Mouse (Mus musculus) G1E (cell line): ENCODE measurements around the gene Tmem199. TPM values are rescaled to one million over a fixed set of nuclear protein-coding genes. Genes with fewer than 3 reads are reported as not detected.

Experiments used
- ATAC-seq: 2 replicates; pipeline ENCODE4 v1.8.0; 2016; ENCODE audit warnings: mild to moderate bottlenecking; ENCODE audit not compliant: insufficient number of reproducible peaks, poor library complexity, low FRiP score, severe bottlenecking; ENCODE audit errors: extremely low read depth
- DNase-seq: peaks from one replicate; pipeline ENCODE4 v3.0.0; 2012; ENCODE audit warnings: low spot score
- H3K27me3 ChIP-seq: 2 replicates; pipeline ENCODE4 v1.6.1; 2012; ENCODE audit warnings: mild to moderate bottlenecking, low read length, inconsistent platforms; ENCODE audit not compliant: insufficient read depth
- H3K36me3 ChIP-seq: replicated peaks from 2 replicates; pipeline ENCODE3; 2012; ENCODE audit warnings: mild to moderate bottlenecking, inconsistent platforms
- H3K4me1 ChIP-seq: 2 replicates; pipeline ENCODE4 v1.6.1; 2012; ENCODE audit warnings: low read depth, low read length, inconsistent platforms, mixed read lengths; ENCODE audit not compliant: insufficient read depth
- H3K4me3 ChIP-seq: 2 replicates; pipeline ENCODE4 v1.5.1; 2012; ENCODE audit warnings: low read depth, mild to moderate bottlenecking, inconsistent platforms, low read length, moderate library complexity, mixed read lengths
- H3K9me3 ChIP-seq: replicated peaks from 2 replicates; pipeline ENCODE4 v1.6.1; 2012; ENCODE audit warnings: inconsistent platforms
- CTCF ChIP-seq: IDR thresholded peaks from 2 replicates; pipeline ENCODE4 v1.5.1; 2012; ENCODE audit warnings: low read depth, low read length, inconsistent platforms, mixed read lengths
- GATA1 ChIP-seq: IDR thresholded peaks from 2 replicates; pipeline ENCODE4 v1.6.1; 2012; ENCODE audit warnings: borderline replicate concordance, low read length, inconsistent platforms, mixed read lengths
- GATA2 ChIP-seq: IDR thresholded peaks from 2 replicates; pipeline ENCODE4 v1.6.1; 2012; ENCODE audit warnings: low read depth, low read length, inconsistent platforms, borderline replicate concordance
- POLR2AphosphoS5 ChIP-seq: IDR thresholded peaks from 2 replicates; pipeline ENCODE4 v1.6.1; 2012; ENCODE audit warnings: low read depth, low read length, inconsistent platforms; ENCODE audit not compliant: insufficient replicate concordance
- TAL1 ChIP-seq: conservative IDR thresholded peaks from 2 replicates; pipeline ENCODE4 v1.6.1; 2012; ENCODE audit warnings: low read depth, low read length, inconsistent platforms, mixed read lengths
- polyA plus RNA-seq: library from polyadenylated mRNA; stranded (reverse); fragments of >175 nt; gene quantifications from 2 replicates; pipeline ENCODE4 v1.2.3, GENCODE M21; 2012
- total RNA-seq, 2 experiments: library from RNA; stranded (forward) in 1 of 2; stranded (reverse) in 1 of 2; fragments of 200-1000 nt in 1 of 2; fragments of >200 nt in 1 of 2; fragmentation: Nextera tagmentation in 1 of 2; gene quantifications; 2 replicates each; pipeline ENCODE4 v1.2.3; 2014 to 2017

Gene Tmem199
- total and polyA plus RNA-seq, 3 experiments, result 15.8 to 51.6 (median 25.8) TPM

- ATAC-seq (no peak), DNase-seq (no peak)
- H3K4me3 ChIP-seq, result no peak overlapping the region
- peaks cover 70% of the 10 kb centered on the region for H3K36me3 ChIP-seq
- TF ChIP-seq CTCF (no peak), GATA2 (no peak), POLR2AphosphoS5 (no peak), TAL1 (no peak), GATA1 (no peak)
- peaks cover 37% of the 10 kb centered on the region for H3K4me1 ChIP-seq
- H3K27me3 ChIP-seq, result no peaks in the 10 kb centered on the region
- H3K9me3 ChIP-seq, result no peaks in the 10 kb centered on the region
These were observed 3.8 kb upstream of the Tmem199 start for GRCm38 (mm10) chr11:78515549-78516325.

DNA sequence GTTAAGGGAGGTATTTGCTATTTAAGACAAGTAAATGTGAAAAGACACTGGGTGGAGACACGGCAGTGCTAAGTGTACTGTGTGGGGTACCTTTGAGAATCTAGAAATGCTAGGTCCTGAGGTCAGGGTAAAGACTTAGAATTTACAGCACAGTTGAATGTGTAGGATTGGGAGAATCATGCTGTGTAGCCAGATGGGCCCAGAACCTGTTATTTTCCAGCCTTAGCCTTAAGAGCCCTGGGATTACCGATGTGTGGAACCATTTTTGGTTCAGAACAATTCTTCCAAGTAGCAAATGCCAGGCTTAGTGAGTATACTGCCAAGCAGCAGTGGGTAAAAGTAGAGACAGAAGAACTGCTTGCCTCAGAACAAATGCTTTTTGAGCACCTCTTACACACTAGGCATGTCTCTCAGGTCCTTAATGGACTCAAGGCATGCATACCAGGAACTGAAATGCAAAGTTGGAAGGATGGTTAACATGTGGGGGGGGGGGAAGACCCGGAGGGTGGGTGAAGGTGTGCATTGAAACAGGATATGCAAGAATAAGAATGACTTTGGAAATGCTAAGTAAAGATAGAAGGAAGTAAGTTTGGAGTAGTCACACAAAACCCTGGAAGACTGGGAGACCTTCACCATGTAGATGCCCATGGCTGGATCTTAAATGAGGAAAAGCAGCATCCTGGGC, 1.3 kb upstream of the Tmem199 start:
- peaks cover 36% of the 10 kb centered on the region for H3K4me1 ChIP-seq
- no peaks in the 10 kb centered on the region for H3K9me3 ChIP-seq
- no peaks in the 10 kb centered on the region for H3K27me3 ChIP-seq
- TF ChIP-seq GATA2 (no peak), POLR2AphosphoS5 (no peak), CTCF (no peak), TAL1 (no peak)
- DNase-seq, result no peak
- H3K36me3 ChIP-seq, result peaks cover 64% of the 10 kb centered on the region
- no peak for ATAC-seq
- peak overlapping the region; percentile 91 for H3K4me3 ChIP-seq

DNA sequence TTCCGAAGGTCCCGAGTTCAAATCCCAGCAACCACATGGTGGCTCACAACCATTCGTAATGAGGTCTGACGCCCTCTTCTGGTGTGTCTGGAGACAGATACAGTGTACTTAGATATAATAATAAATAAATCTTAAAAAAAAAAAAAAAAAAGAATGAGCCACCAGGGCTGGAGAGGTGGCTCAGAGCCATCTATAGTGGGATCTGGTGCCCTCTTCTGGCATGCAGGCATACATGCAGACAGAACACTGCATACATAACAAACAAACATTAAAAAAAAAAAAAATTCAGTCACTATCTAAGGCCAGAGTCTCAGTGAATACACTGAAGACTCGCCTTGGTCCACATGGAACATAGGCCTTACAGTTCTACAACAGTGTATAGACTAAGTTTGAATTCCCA, 2.8 kb downstream of the Tmem199 start:
- no peak overlapping the region for H3K4me3 ChIP-seq
- no peaks in the 10 kb centered on the region for H3K27me3 ChIP-seq
- DNase-seq (no peak), ATAC-seq (no peak)
- H3K4me1 ChIP-seq, result peaks cover 26% of the 10 kb centered on the region
- H3K9me3 ChIP-seq, result no peaks in the 10 kb centered on the region
- TF ChIP-seq GATA2 (no peak), CTCF (no peak), POLR2AphosphoS5 (no peak), TAL1 (no peak), GATA1 (no peak)
- H3K36me3 ChIP-seq, result peaks cover 63% of the 10 kb centered on the region

GRCm38 (mm10) chr11:78505430-78505829, 6.5 kb downstream of the Tmem199 start:
- no peak for ATAC-seq
- peaks cover 7% of the 10 kb centered on the region; the same call in 1 of the 2 replicates for H3K27me3 ChIP-seq
- no peak for TF ChIP-seq POLR2AphosphoS5
- no peak for TF ChIP-seq CTCF
- no peak for TF ChIP-seq GATA1
- no peak for TF ChIP-seq GATA2
- TF ChIP-seq TAL1, result no peak
- no peak overlapping the region for H3K4me3 ChIP-seq
- H3K4me1 ChIP-seq, result peaks cover 4% of the 10 kb centered on the region; the same call in 1 of the 2 replicates
- H3K9me3 ChIP-seq, result no peaks in the 10 kb centered on the region
- H3K36me3 ChIP-seq, result peaks cover 62% of the 10 kb centered on the region
- DNase-seq, result no peak

DNA sequence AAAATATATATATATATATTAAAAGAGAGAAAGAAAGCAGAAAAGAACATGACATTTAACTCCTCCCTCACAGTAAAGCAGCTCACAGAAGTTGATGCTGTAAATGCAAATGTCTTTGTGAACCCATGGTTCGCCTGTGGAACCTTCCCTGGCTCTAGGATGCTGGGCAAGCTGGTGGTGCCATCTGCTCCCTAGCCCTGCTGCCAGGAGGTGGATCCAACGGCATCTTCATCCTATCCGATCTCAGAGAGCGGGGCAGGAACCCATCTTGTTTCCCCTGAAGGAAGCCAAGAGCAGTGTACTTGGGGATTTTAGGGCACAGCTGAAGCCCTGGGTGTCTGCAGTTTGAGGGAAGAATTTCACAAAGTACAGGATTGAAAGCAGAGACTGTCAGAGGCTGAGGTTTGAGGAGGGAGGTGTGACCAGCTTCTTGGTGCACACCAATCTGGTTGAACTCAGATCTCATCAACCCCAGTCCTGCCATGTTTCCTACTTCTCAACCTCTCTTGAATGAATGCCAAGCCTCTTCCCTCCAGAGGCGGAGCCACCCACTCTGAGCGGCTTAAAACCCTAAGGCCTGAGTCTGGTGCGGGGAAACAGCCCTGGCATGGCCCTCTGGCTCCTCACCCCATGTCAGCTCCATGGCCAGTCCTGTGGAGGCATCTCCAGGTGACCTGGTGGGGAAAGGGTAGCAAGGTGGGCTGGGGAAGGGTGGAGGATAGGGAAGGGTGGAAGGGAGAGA, 8.9 kb downstream of the Tmem199 start, which contains the start of gene Sebox:
Gene Sebox (plus strand): TSS at position 539 of the 742 bp plus-strand sequence.
- TF ChIP-seq TAL1 (no peak), POLR2AphosphoS5 (no peak), GATA2 (no peak), GATA1 (no peak), CTCF (no peak)
- ATAC-seq (no peak), DNase-seq (no peak)

DNA sequence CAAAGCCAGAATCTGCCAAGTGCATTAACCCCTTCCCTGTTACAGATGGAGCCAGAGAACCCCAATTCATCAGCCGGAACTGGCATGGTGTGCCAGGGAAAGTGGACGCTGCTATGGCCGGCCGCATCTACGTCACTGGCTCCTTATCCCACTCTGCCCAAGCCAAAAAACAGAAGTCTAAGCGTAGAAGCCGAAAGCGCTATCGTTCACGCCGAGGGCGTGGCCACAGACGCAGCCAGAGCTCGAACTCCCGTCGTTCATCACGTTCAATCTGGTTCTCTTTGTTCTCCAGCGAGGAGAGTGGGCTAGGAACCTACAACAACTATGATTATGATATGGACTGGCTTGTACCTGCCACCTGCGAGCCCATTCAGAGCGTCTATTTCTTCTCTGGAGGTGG, 10.4 kb downstream of the Tmem199 start:
- ATAC-seq (no peak), DNase-seq (no peak)
- Histone ChIP-seq H3K27me3 (peaks cover 38% of the 10 kb centered on the region), H3K9me3 (no peaks in the 10 kb centered on the region), H3K4me1 (peaks cover 21% of the 10 kb centered on the region), H3K36me3 (peaks cover 25% of the 10 kb centered on the region), H3K4me3 (no peak overlapping the region)
- TF ChIP-seq POLR2AphosphoS5 (no peak), GATA1 (no peak), CTCF (no peak), GATA2 (no peak), TAL1 (no peak)

More for the DNA sequence above, 8.9 kb downstream of the Tmem199 start, which contains the start of gene Sebox:
- H3K36me3 ChIP-seq, result peaks cover 41% of the 10 kb centered on the region
- H3K4me3 ChIP-seq, result no peak within 1 kb of the TSS
- no peaks in the 10 kb centered on the region for H3K9me3 ChIP-seq
- peaks cover 6% of the 10 kb centered on the region; the same call in 1 of the 2 replicates for H3K4me1 ChIP-seq
- peaks cover 25% of the 10 kb centered on the region for H3K27me3 ChIP-seq
